Mouse (Mus musculus) kidney, postnatal 0 days (tissue): ENCODE results near the gene Cinp. TPM values are rescaled to one million over a fixed set of nuclear protein-coding genes. Genes with fewer than 3 reads are reported as not detected.
"Not testable (repeated sequence)": the region's sequence is repeated elsewhere in the genome, so short reads cannot be mapped to it uniquely, and the experiment has no call there.

Experiments used
- ATAC-seq: fragments of 200-750 bp; cut with Nextera tagmentation; replicated peaks from 2 replicates; pipeline ENCODE4 v1.8.0; 2017; ENCODE audit warnings: low read depth, moderate number of reproducible peaks, moderate TSS enrichment, moderate library complexity; ENCODE audit not compliant: low FRiP score
- DNase-seq: peaks from one replicate; pipeline ENCODE4 v3.0.0-alpha.2; 2016; ENCODE audit warnings: low spot score
- H3K27ac ChIP-seq: fragments of 300-500 bp; sonication (generic); 2 replicates; pipeline ENCODE4 v1.5.1; 2014; ENCODE audit warnings: mild to moderate bottlenecking
- H3K27me3 ChIP-seq: fragments of 300-500 bp; sonication (generic); 2 replicates; pipeline ENCODE4 v1.6.1; 2014; ENCODE audit warnings: low read length, mixed read lengths; ENCODE audit not compliant: insufficient read depth
- H3K36me3 ChIP-seq: fragments of 300-500 bp; sonication (generic); 2 replicates; pipeline ENCODE4 v1.6.1; 2014; ENCODE audit warnings: low read length, mixed read lengths; ENCODE audit not compliant: insufficient read depth
- H3K4me1 ChIP-seq: fragments of 300-500 bp; sonication (generic); replicated peaks from 2 replicates; pipeline ENCODE4 v1.6.1; 2014; ENCODE audit warnings: antibody characterized with exemption, low read length, mixed read lengths; ENCODE audit not compliant: insufficient read depth
- H3K4me2 ChIP-seq: fragments of 300-500 bp; sonication (generic); 2 replicates; pipeline ENCODE4 v1.6.1; 2014; ENCODE audit warnings: mild to moderate bottlenecking, low read length, moderate library complexity, mixed read lengths
- H3K4me3 ChIP-seq: fragments of 300-500 bp; sonication (generic); replicated peaks from 2 replicates; pipeline ENCODE4 v1.5.1; 2014; ENCODE audit warnings: low read depth, low read length
- H3K9ac ChIP-seq: fragments of 300-500 bp; sonication (generic); 2 replicates; pipeline ENCODE4 v1.6.1; 2014; ENCODE audit warnings: low read depth, low read length
- H3K9me3 ChIP-seq: fragments of 300-500 bp; sonication (generic); replicated peaks from 2 replicates; pipeline ENCODE4 v1.6.1; 2016; ENCODE audit warnings: low read length, inconsistent platforms, mixed read lengths
- CTCF ChIP-seq: IDR thresholded peaks from 2 replicates; pipeline ENCODE4 v1.5.1; 2016; ENCODE audit warnings: antibody characterized with exemption, low read depth, mild to moderate bottlenecking, moderate library complexity
- WGBS: fragments of 180-500 bp; shearing (Covaris S2); extraction: QIAGEN DNeasy Blood & Tissue Kit; methylation state at CpG from one replicate; pipeline ENCODE4 v1.1.7; 2014; 5-methylcytosine and 5-hydroxymethylcytosine counted together
- polyA plus RNA-seq: library from polyadenylated mRNA; unstranded; fragments of >200 nt; fragmentation: Nextera tagmentation; extraction: Ambion mirVana; gene quantifications from 2 replicates; pipeline ENCODE4 v1.2.1, GENCODE M21; 2015

Gene Cinp
- polyA plus RNA-seq, 1 experiment from 2014 or later, result 59.2 TPM

GRCm38 (mm10) chr12:110865571-110865970 is 23.4 kb downstream of the Cinp start:
- no peaks in the 10 kb centered on the region for H3K9me3 ChIP-seq
- H3K27me3 ChIP-seq, result no peaks in the 10 kb centered on the region
- no peak for TF ChIP-seq CTCF
- WGBS, result 88% methylated on average over 6 of the region's 6 CpGs
- no peaks in the 10 kb centered on the region for H3K4me1 ChIP-seq
- H3K27ac ChIP-seq, result no peak overlapping the region
- peaks cover 43% of the 10 kb centered on the region for H3K36me3 ChIP-seq
- no peak overlapping the region for H3K4me3 ChIP-seq
- no peak overlapping the region for H3K4me2 ChIP-seq
- H3K9ac ChIP-seq, result no peak overlapping the region
- DNase-seq, result no peak
- ATAC-seq, result no peak

GRCm38 (mm10) chr12:110864008-110864407 is 24.9 kb downstream of the Cinp start:
- TF ChIP-seq CTCF, result no peak
- H3K4me1 ChIP-seq, result no peaks in the 10 kb centered on the region
- no peak for DNase-seq
- H3K9ac ChIP-seq, result no peak overlapping the region
- H3K9me3 ChIP-seq, result no peaks in the 10 kb centered on the region
- ATAC-seq, result no peak
- no peaks in the 10 kb centered on the region for H3K27me3 ChIP-seq
- H3K27ac ChIP-seq, result no peak overlapping the region
- H3K4me3 ChIP-seq, result no peak overlapping the region
- H3K4me2 ChIP-seq, result no peak overlapping the region
- 97% methylated on average over 6 of the region's 6 CpGs for WGBS
- H3K36me3 ChIP-seq, result peaks cover 40% of the 10 kb centered on the region

- H3K27ac ChIP-seq, result no peak overlapping the region
- no peak overlapping the region for H3K4me2 ChIP-seq
- no peaks in the 10 kb centered on the region for H3K4me1 ChIP-seq
- ATAC-seq (no peak), DNase-seq (no peak)
- WGBS, result 39% methylated on average over 7 of the region's 7 CpGs
- TF ChIP-seq CTCF, result no peak
- H3K9me3 ChIP-seq, result no peaks in the 10 kb centered on the region
- H3K27me3 ChIP-seq, result no peaks in the 10 kb centered on the region
- H3K9ac ChIP-seq, result no peak overlapping the region
- peaks cover 25% of the 10 kb centered on the region for H3K36me3 ChIP-seq
- no peak overlapping the region for H3K4me3 ChIP-seq
Observed at GRCm38 (mm10) chr12:110861256-110861655, 27.7 kb downstream of the Cinp start.

DNA sequence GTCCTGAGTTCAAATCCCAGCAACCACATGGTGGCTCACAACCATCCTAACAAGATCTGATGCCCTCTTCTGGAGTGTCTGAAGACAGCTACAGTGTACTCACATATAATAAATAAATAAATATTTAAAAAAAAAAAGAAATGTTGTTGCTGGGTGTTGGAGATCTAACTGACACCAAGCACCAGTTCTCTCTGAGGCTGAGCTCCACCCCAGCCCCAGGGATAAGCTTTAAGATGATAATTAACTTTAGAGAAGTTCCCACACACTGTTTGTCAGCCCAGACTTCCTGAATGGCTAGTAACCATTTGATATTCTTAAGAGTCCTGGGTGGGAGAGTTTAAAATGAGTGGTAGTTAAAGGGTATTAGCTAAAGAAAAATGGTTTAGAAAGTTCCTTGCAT is 28.7 kb downstream of the Cinp start:
- no peak overlapping the region for H3K27ac ChIP-seq
- H3K4me2 ChIP-seq, result no peak overlapping the region
- no peaks in the 10 kb centered on the region for H3K4me1 ChIP-seq
- no peak for TF ChIP-seq CTCF
- H3K9ac ChIP-seq, result no peak overlapping the region
- H3K9me3 ChIP-seq, result no peaks in the 10 kb centered on the region
- ATAC-seq (no peak), DNase-seq (no peak)
- peaks cover 31% of the 10 kb centered on the region for H3K36me3 ChIP-seq
- no peaks in the 10 kb centered on the region for H3K27me3 ChIP-seq
- H3K4me3 ChIP-seq, result no peak overlapping the region

- WGBS, result 96% methylated on average over 15 of the region's 15 CpGs
- not testable (repeated sequence) for H3K4me3 ChIP-seq, H3K9ac ChIP-seq, H3K27me3 ChIP-seq, H3K4me2 ChIP-seq, H3K4me1 ChIP-seq, ATAC-seq, DNase-seq, H3K27ac ChIP-seq, H3K9me3 ChIP-seq
- peaks cover 27% of the 10 kb centered on the region for H3K36me3 ChIP-seq
Observed at GRCm38 (mm10) chr12:110858681-110859080, 30.3 kb downstream of the Cinp start.

DNA sequence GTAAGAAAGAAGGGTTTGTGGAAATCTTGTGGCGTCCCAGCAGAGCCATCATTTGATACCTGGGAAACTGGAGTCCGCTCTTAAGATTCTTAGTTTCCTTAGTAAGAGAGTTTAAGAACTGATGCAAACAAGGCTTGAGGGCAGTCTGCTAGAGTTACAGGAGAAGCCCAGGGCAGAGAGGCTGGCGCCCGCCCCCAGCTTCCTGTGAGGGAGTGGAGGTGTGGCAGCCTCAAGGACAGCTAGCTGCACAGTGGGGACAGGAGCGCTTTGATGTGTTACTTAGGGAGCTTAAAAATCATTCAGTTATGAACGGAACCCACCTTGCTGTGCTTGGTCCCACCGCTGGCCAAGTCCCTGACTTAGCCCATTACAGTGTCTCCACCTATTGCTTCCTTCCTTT is 31.7 kb downstream of the Cinp start:
- H3K27me3 ChIP-seq, result no peaks in the 10 kb centered on the region
- TF ChIP-seq CTCF, result no peak
- no peak overlapping the region for H3K9ac ChIP-seq
- no peaks in the 10 kb centered on the region for H3K4me1 ChIP-seq
- peaks cover 22% of the 10 kb centered on the region for H3K36me3 ChIP-seq
- ATAC-seq, result no peak
- peak; percentile 47 for DNase-seq
- H3K9me3 ChIP-seq, result no peaks in the 10 kb centered on the region
- H3K4me3 ChIP-seq, result no peak overlapping the region
- H3K4me2 ChIP-seq, result no peak overlapping the region
- WGBS, result 58% methylated on average over 7 of the region's 7 CpGs
- no peak overlapping the region for H3K27ac ChIP-seq
